Mouse (Mus musculus): ENCODE results near the gene Ccdc175.
A peak's percentile ranks its signal among the peaks of the same experiment; 100 is the strongest.

Gene Ccdc175

GRCm38 (mm10) chr12:72184929-72185328 is at the start of gene Ccdc175:
Gene Ccdc175, minus strand, starts transcription at chr12:72185029.
- DNase-seq (ENCODE audit: low read depth, low spot score), result no peak

GRCm38 (mm10) chr12:72234151-72234550 is 49.3 kb upstream of the Ccdc175 start:
- no peak for DNase-seq (ENCODE audit: low read depth, low spot score)

- no peak for DNase-seq (ENCODE audit: low read depth, low spot score)
Observed at GRCm38 (mm10) chr12:72232826-72233790, 48.3 kb upstream of the Ccdc175 start.

GRCm38 (mm10) chr12:72232176-72232575 is 47.3 kb upstream of the Ccdc175 start:
- no peak for DNase-seq (ENCODE audit: low read depth, low spot score)

GRCm38 (mm10) chr12:72229451-72230196 is 44.8 kb upstream of the Ccdc175 start:
- DNase-seq (ENCODE audit: low read depth, low spot score), result no peak

- peak; percentile 35 for DNase-seq (ENCODE audit: low read depth, low spot score)
Observed at GRCm38 (mm10) chr12:72227731-72228130, 42.9 kb upstream of the Ccdc175 start.

- DNase-seq (ENCODE audit: low read depth, low spot score), result no peak
Observed at GRCm38 (mm10) chr12:72225371-72225770, 40.5 kb upstream of the Ccdc175 start.

- no peak for DNase-seq (ENCODE audit: low read depth, low spot score)
Observed at GRCm38 (mm10) chr12:72223557-72224102, 38.8 kb upstream of the Ccdc175 start.

GRCm38 (mm10) chr12:72213554-72213953 is 28.7 kb upstream of the Ccdc175 start:
- DNase-seq (ENCODE audit: low read depth, low spot score), result no peak

GRCm38 (mm10) chr12:72200828-72201227 is 16.0 kb upstream of the Ccdc175 start:
- no peak for DNase-seq (ENCODE audit: low read depth, low spot score)

- peak; percentile 23 for DNase-seq (ENCODE audit: low read depth, low spot score)
Observed at GRCm38 (mm10) chr12:72197925-72198486, 13.2 kb upstream of the Ccdc175 start.

GRCm38 (mm10) chr12:72197434-72197833 is 12.6 kb upstream of the Ccdc175 start:
- no peak for DNase-seq (ENCODE audit: low read depth, low spot score)

- DNase-seq (ENCODE audit: low read depth, low spot score), result no peak
Observed at GRCm38 (mm10) chr12:72179561-72179960, 5.3 kb downstream of the Ccdc175 start.

GRCm38 (mm10) chr12:72178322-72178721 is 6.5 kb downstream of the Ccdc175 start:
- DNase-seq (ENCODE audit: low read depth, low spot score), result no peak

- peak; percentile 43 for DNase-seq (ENCODE audit: low read depth, low spot score)
Observed at GRCm38 (mm10) chr12:72158421-72158820, 26.4 kb downstream of the Ccdc175 start.

GRCm38 (mm10) chr12:72150786-72151185 is 34.0 kb downstream of the Ccdc175 start:
- no peak for DNase-seq (ENCODE audit: low read depth, low spot score)

- no peak for DNase-seq (ENCODE audit: low read depth, low spot score)
Observed at GRCm38 (mm10) chr12:72129203-72129602, 55.6 kb downstream of the Ccdc175 start.

GRCm38 (mm10) chr12:72115686-72116345 is 69.0 kb downstream of the Ccdc175 start:
- DNase-seq (ENCODE audit: low read depth, low spot score), result no peak

GRCm38 (mm10) chr12:72115126-72115525 is 69.7 kb downstream of the Ccdc175 start:
- DNase-seq (ENCODE audit: low read depth, low spot score), result no peak

- DNase-seq (ENCODE audit: low read depth, low spot score), result peak; percentile 81
Observed at GRCm38 (mm10) chr12:72104525-72105281, 80.1 kb downstream of the Ccdc175 start.

- DNase-seq (ENCODE audit: low read depth, low spot score), result no peak
Observed at GRCm38 (mm10) chr12:72104027-72104426, 80.8 kb downstream of the Ccdc175 start.
